ENCODE assay signal across 21 mouse cellular contexts in genomic region chr8:22262267-22262666, GRCm38 (mm10). TPM values are rescaled to one million over a fixed set of nuclear protein-coding genes. Genes with fewer than 3 reads are reported as not detected.
DNase-seq lines count a peak whose midpoint lies in the region.
"Had no signal": no experiment of that assay in that cellular context is flagged by ENCODE, and none has a peak within 500 bp of the region (broad histone marks: within the 10 kb centered on the region; RNA-seq: fewer than 3 reads in every experiment).

No protein-coding gene starts in this region.

- H3K4me1 ChIP-seq in midbrain, embryonic 10.5 days = peaks cover 14% of the 10 kb centered on the region; the same call in 1 of the 2 replicates
- H3K4me1 ChIP-seq: limb, embryonic 10.5 days; midbrain, embryonic 15.5 days; neural tube, embryonic 13.5 days had no signal

- H3K9me3 ChIP-seq in midbrain, embryonic 10.5 days (replicated peaks) = 0 out of 2 replicates have a peak, but pooled peaks cover 6% of the 10 kb centered on the region
- H3K9me3 ChIP-seq: midbrain, embryonic 15.5 days; neural tube, embryonic 13.5 days had no signal

- WGBS in midbrain, embryonic 10.5 days = 89% methylated on average over 3 of the region's 3 CpGs

- no peak overlapping the region for H3K4me3 ChIP-seq in midbrain, embryonic 10.5 days
- H3K4me3 ChIP-seq: limb, embryonic 10.5 days; midbrain, embryonic 15.5 days; neural tube, embryonic 13.5 days had no signal

- DNase-seq in adrenal gland, adult 8-10 months = peak; percentile 30
- DNase-seq in adrenal gland, postnatal 4 days (ENCODE audit: low spot score in 2 of 2) = no peak
- DNase-seq in adipocyte (ENCODE audit: low spot score) = peak; percentile 95
- peak; percentile 21 for DNase-seq in heart, adult 8-10 months (ENCODE audit: low spot score)
- DNase-seq in lung, postnatal 25 days (ENCODE audit: low spot score) = peak; percentile 65
- DNase-seq in midbrain, embryonic 10.5 days (ENCODE audit: low spot score) = no peak
- DNase-seq in testis, postnatal 10 days (ENCODE audit: low spot score) = no peak
- no peak for DNase-seq in T-cell, adult 2 months (ENCODE audit: low spot score)
- DNase-seq: B cell, adult 2 months; kidney, postnatal 25 days; lung, embryonic 14.5 days; retina, postnatal 1 day; thymus, adult 2 months had no signal

- no peak overlapping the region for H3K27ac ChIP-seq in midbrain, embryonic 10.5 days (replicated peaks)
- H3K27ac ChIP-seq: limb, embryonic 10.5 days; midbrain, embryonic 15.5 days; neural tube, embryonic 13.5 days had no signal

- H3K27me3 ChIP-seq in midbrain, embryonic 10.5 days (ENCODE audit: low read depth, poor library complexity, severe bottlenecking) = no peaks in the 10 kb centered on the region
- H3K27me3 ChIP-seq: midbrain, embryonic 15.5 days; neural tube, embryonic 13.5 days had no signal

- H3K36me3 ChIP-seq in midbrain, embryonic 10.5 days = peaks cover 11% of the 10 kb centered on the region
- H3K36me3 ChIP-seq: limb, embryonic 10.5 days; midbrain, embryonic 15.5 days had no signal

RNA-seq across cellular contexts. Expression of gene Tpte, which starts 21.0 kb away (rescaled TPM):
- total RNA-seq in adrenal gland, adult 8-10 months (2022) = not detected
- total RNA-seq in adrenal gland, postnatal 4 days (2021) = not detected
- not detected for total RNA-seq in heart, adult 8-10 months (2022)
- polyA plus RNA-seq in midbrain, embryonic 10.5 days (2016; fragmentation: Nextera tagmentation; extraction: Ambion mirVana) = not detected in 2 replicates
- total RNA-seq: ES-E14; layer of hippocampus, postnatal 25 days had no signal
- polyA plus RNA-seq: cortical plate, adult 2 months; heart, postnatal 0 days; limb, embryonic 10.5 days; lung, embryonic 14.5 days; midbrain, embryonic 15.5 days; neural tube, embryonic 13.5 days; spleen, adult 2 months; thymus, adult 2 months had no signal

RNA-seq across cellular contexts. Expression of gene Thsd1, which starts 35.2 kb away (rescaled TPM):
- total RNA-seq in adrenal gland, adult 8-10 months (2022) = 1 to 10 TPM; 2.5 to 3.9 (median 3.2) TPM
- 1 to 10 TPM; 8.4 to 8.9 TPM for total RNA-seq in adrenal gland, postnatal 4 days (2021)
- 1 to 10 TPM; 3.8 to 4.5 (median 4.3) TPM for total RNA-seq in heart, adult 8-10 months (2022)
- 9.3 and 9.9 TPM in 2 replicates for polyA plus RNA-seq in midbrain, embryonic 10.5 days (2016; fragmentation: Nextera tagmentation; extraction: Ambion mirVana)

Comparison
In these comparisons a context has a peak if more than half of its experiments do, and no peak if none do; other contexts are left out.
1. DNase-seq: peak in adrenal gland, adult 8-10 months (single experiment), adipocyte (single experiment), heart, adult 8-10 months (single experiment) and lung, postnatal 25 days (single experiment); none in adrenal gland, postnatal 4 days (0 of 2), midbrain, embryonic 10.5 days (single experiment), testis, postnatal 10 days (single experiment) and T-cell, adult 2 months (single experiment).